Comparison of ENCODE assay signal across 23 mouse cellular contexts in genomic region chr10:53512491-53512890, GRCm38 (mm10).
DNase-seq lines count a peak whose midpoint lies in the region; ATAC-seq and TF ChIP-seq lines count a peak whose summit lies in the region.
"Had no signal": no experiment of that assay in that cellular context is flagged by ENCODE, and none has a peak within 500 bp of the region (broad histone marks: within the 10 kb centered on the region; RNA-seq: fewer than 3 reads in every experiment).

No protein-coding gene starts in this region.

- peak; percentile 38 for TF ChIP-seq CTCF in hindbrain, postnatal 0 days (IDR thresholded peaks at IDR 0.05; ENCODE audit: low read depth)
- TF ChIP-seq CTCF in lung, embryonic 14.5 days (IDR thresholded peaks at IDR 0.05; ENCODE audit: low read depth) = 0 out of 2 replicates have a peak, but pooled peaks have one; percentile 26
- TF ChIP-seq CTCF in kidney, adult 2 months (conservative IDR thresholded peaks at IDR 0.05; ENCODE audit: insufficient read depth, insufficient read length, low read depth, low read length) = no peak

- 75% methylated on average over 1 of the region's 1 CpGs for WGBS in hindbrain, postnatal 0 days
- 100% methylated on average over 1 of the region's 1 CpGs for WGBS in hindbrain, embryonic 13.5 days
- WGBS in lung, embryonic 14.5 days = 55% methylated on average over 1 of the region's 1 CpGs
- WGBS in kidney, adult 2 months = 90% methylated on average over 1 of the region's 1 CpGs

- no peak overlapping the region for H3K4me3 ChIP-seq in hindbrain, postnatal 0 days (ENCODE audit: low read length)
- no peak overlapping the region for H3K4me3 ChIP-seq in hindbrain, embryonic 13.5 days
- H3K4me3 ChIP-seq in lung, embryonic 14.5 days (ENCODE audit: low read depth, low read length) = no peak overlapping the region
- H3K4me3 ChIP-seq in kidney, adult 2 months (ENCODE audit: insufficient read depth, low read depth, low read length) = no peak overlapping the region
- H3K4me3 ChIP-seq: forebrain, embryonic 10.5 days; heart, embryonic 13.5 days; limb, embryonic 10.5 days; midbrain, embryonic 15.5 days; myocyte; neural tube, embryonic 13.5 days had no signal

- no peak overlapping the region for H3K27ac ChIP-seq in hindbrain, postnatal 0 days
- H3K27ac ChIP-seq in hindbrain, embryonic 13.5 days = no peak overlapping the region
- no peak overlapping the region for H3K27ac ChIP-seq in lung, embryonic 14.5 days (ENCODE audit: low read depth)
- H3K27ac ChIP-seq in kidney, adult 2 months (ENCODE audit: insufficient read depth, low read depth, low read length) = no peak overlapping the region
- H3K27ac ChIP-seq: forebrain, embryonic 10.5 days; heart, embryonic 13.5 days; hindbrain, embryonic 14.5 days; limb, embryonic 10.5 days; midbrain, embryonic 15.5 days; neural tube, embryonic 13.5 days had no signal

- ATAC-seq in hindbrain, postnatal 0 days = no peak
- ATAC-seq in hindbrain, embryonic 13.5 days (ENCODE audit: low FRiP score) = no peak
- no peak for ATAC-seq in lung, embryonic 14.5 days (ENCODE audit: insufficient read depth)
- ATAC-seq: midbrain, embryonic 15.5 days had no signal

- H3K4me1 ChIP-seq in hindbrain, postnatal 0 days (ENCODE audit: insufficient read depth, low read length) = 0 out of 2 replicates have a peak, but pooled peaks cover 3% of the 10 kb centered on the region
- no peaks in the 10 kb centered on the region for H3K4me1 ChIP-seq in hindbrain, embryonic 13.5 days (replicated peaks)
- H3K4me1 ChIP-seq in lung, embryonic 14.5 days (ENCODE audit: insufficient read depth) = no peaks in the 10 kb centered on the region
- no peaks in the 10 kb centered on the region; the same call in 1 of the 2 replicates for H3K4me1 ChIP-seq in kidney, adult 2 months (ENCODE audit: control insufficient read depth, insufficient read depth, low read length)
- H3K4me1 ChIP-seq: limb, embryonic 10.5 days; midbrain, embryonic 15.5 days had no signal

- no peak for DNase-seq in hindbrain, postnatal 0 days (ENCODE audit: low spot score)
- no peak for DNase-seq in lung, embryonic 14.5 days
- no peak for DNase-seq in lung, adult 18-20 months
- peak; percentile 7 for DNase-seq in adipocyte (ENCODE audit: low spot score)
- no peak for DNase-seq in kidney, adult 2 months
- DNase-seq in cerebellum, adult 11-12 months = no peak
- DNase-seq: adrenal gland, postnatal 36 days; cerebellum, adult 11 months; heart, postnatal 36 days; kidney, postnatal 4 days; liver; retina, postnatal 1 day; right cerebral cortex, postnatal 25 days; spleen, adult 18-20 months; thymus, postnatal 25 days had no signal

- H3K9ac ChIP-seq in hindbrain, postnatal 0 days (replicated peaks; ENCODE audit: low read length) = no peak overlapping the region
- no peak overlapping the region for H3K9ac ChIP-seq in hindbrain, embryonic 13.5 days
- H3K9ac ChIP-seq in lung, embryonic 14.5 days = no peak overlapping the region
- H3K9ac ChIP-seq: heart, embryonic 13.5 days; hindbrain, embryonic 14.5 days; midbrain, embryonic 15.5 days; neural tube, embryonic 13.5 days had no signal

- H3K4me2 ChIP-seq in hindbrain, postnatal 0 days (ENCODE audit: low read depth, low read length) = no peak overlapping the region
- no peak overlapping the region for H3K4me2 ChIP-seq in hindbrain, embryonic 13.5 days
- H3K4me2 ChIP-seq in lung, embryonic 14.5 days = no peak overlapping the region
- H3K4me2 ChIP-seq: heart, embryonic 13.5 days; hindbrain, embryonic 14.5 days; midbrain, embryonic 15.5 days; neural tube, embryonic 13.5 days had no signal

- H3K36me3 ChIP-seq in hindbrain, postnatal 0 days (ENCODE audit: insufficient read depth, low read length) = no peaks in the 10 kb centered on the region
- no peaks in the 10 kb centered on the region for H3K36me3 ChIP-seq in hindbrain, embryonic 13.5 days
- no peaks in the 10 kb centered on the region for H3K36me3 ChIP-seq in lung, embryonic 14.5 days (ENCODE audit: insufficient read depth)
- no peaks in the 10 kb centered on the region for H3K36me3 ChIP-seq in kidney, adult 2 months (ENCODE audit: control insufficient read depth, insufficient read depth, low read length)
- H3K36me3 ChIP-seq: forebrain, embryonic 10.5 days; heart, embryonic 13.5 days; limb, embryonic 10.5 days; midbrain, embryonic 15.5 days; neural tube, embryonic 13.5 days had no signal

- TF ChIP-seq POLR2A in kidney, adult 2 months (IDR thresholded peaks at IDR 0.05; ENCODE audit: low read depth, low read length) = no peak

- H3K9me3 ChIP-seq in hindbrain, postnatal 0 days (ENCODE audit: low read length) = no peaks in the 10 kb centered on the region
- no peaks in the 10 kb centered on the region for H3K9me3 ChIP-seq in hindbrain, embryonic 13.5 days
- H3K9me3 ChIP-seq in lung, embryonic 14.5 days (ENCODE audit: low read depth, low read length) = no peaks in the 10 kb centered on the region
- H3K9me3 ChIP-seq: forebrain, embryonic 10.5 days; heart, embryonic 13.5 days; limb, embryonic 10.5 days; midbrain, embryonic 15.5 days; neural tube, embryonic 13.5 days had no signal

- H3K27me3 ChIP-seq in hindbrain, postnatal 0 days (ENCODE audit: insufficient read depth, low read length) = no peaks in the 10 kb centered on the region
- no peaks in the 10 kb centered on the region for H3K27me3 ChIP-seq in hindbrain, embryonic 13.5 days
- H3K27me3 ChIP-seq in lung, embryonic 14.5 days (ENCODE audit: insufficient read depth, low read length) = no peaks in the 10 kb centered on the region
- H3K27me3 ChIP-seq in kidney, adult 2 months (replicated peaks; ENCODE audit: control insufficient read depth, insufficient read depth, low read length) = no peaks in the 10 kb centered on the region
- H3K27me3 ChIP-seq: heart, embryonic 13.5 days; midbrain, embryonic 15.5 days; neural tube, embryonic 13.5 days had no signal
